Mouse (Mus musculus): Measurements from ENCODE around the gene Dynlrb2. TPM values are rescaled to one million over a fixed set of nuclear protein-coding genes. Genes with fewer than 3 reads are reported as not detected.

Gene Dynlrb2
- polyA plus RNA-seq, 1 experiment from 2014 or later, result 0.47 TPM

DNA sequence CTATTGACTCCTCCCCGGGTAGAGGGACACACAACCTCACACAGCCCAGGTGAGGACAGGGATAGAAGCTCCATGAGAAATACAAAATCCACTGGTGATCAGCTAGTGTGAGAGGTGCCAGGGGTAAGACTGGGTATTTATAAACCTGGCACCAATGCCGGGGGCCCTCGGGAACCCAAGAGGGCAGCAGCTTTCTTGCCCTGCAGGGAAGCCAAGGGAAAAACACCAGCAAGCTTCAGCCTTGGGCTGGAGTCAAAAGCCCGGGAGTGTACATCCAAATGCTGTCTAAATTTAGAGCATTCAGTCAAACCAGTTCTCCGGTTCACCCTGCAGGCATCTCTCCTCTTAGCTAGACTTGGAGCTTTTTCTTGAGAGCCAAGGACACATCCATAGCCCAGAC is 38.1 kb downstream of the Dynlrb2 start:
- no peaks in the 10 kb centered on the region for H3K27me3 ChIP-seq (ENCODE audit: control insufficient read depth, insufficient read depth, low read length)
- DNase-seq (ENCODE audit: low spot score) (no peak), ATAC-seq (ENCODE audit: low FRiP score, low TSS enrichment) (no peak)
- H3K36me3 ChIP-seq (ENCODE audit: control insufficient read depth, insufficient read depth, low read length), result no peaks in the 10 kb centered on the region
- H3K4me2 ChIP-seq (replicated peaks; ENCODE audit: low read depth), result no peak overlapping the region
- no peaks in the 10 kb centered on the region for H3K4me1 ChIP-seq (replicated peaks; ENCODE audit: control insufficient read depth, insufficient read depth)
- TF ChIP-seq CTCF (IDR thresholded peaks at IDR 0.05; ENCODE audit: low read depth), result no peak
- TF ChIP-seq EP300 (optimal IDR thresholded peaks at IDR 0.05), result no peak
- no peaks in the 10 kb centered on the region for H3K9me3 ChIP-seq (ENCODE audit: control insufficient read depth, low read length)
- H3K4me3 ChIP-seq (ENCODE audit: low read depth, low read length), result no peak overlapping the region
- WGBS, result 78% methylated on average over 5 of the region's 5 CpGs
- no peak overlapping the region for H3K9ac ChIP-seq (ENCODE audit: low read length)
- H3K27ac ChIP-seq (replicated peaks), result no peak overlapping the region

DNA sequence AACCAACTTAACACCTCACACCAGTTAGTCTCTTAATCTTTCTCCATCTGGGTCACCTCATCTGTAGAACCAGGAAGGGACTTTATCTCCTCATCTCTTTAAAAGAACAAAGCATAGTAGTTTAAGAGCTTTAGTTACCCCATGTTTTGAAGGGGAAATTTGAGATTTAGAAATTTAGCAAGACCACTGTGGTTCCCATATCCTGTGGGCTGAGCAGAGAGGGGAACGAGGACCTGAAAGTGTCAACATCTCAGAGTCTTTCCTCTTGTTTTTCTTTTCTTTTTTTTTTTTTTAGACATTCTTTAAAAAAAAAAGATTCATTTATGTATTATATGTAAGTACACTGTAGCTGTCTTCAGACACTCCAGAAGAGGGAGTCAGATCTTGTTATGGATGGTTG is 38.6 kb downstream of the Dynlrb2 start:
- Histone ChIP-seq H3K9ac (ENCODE audit: low read length) (no peak overlapping the region), H3K27ac (replicated peaks) (no peak overlapping the region), H3K4me3 (ENCODE audit: low read depth, low read length) (no peak overlapping the region), H3K27me3 (ENCODE audit: control insufficient read depth, insufficient read depth, low read length) (no peaks in the 10 kb centered on the region), H3K4me1 (replicated peaks; ENCODE audit: control insufficient read depth, insufficient read depth) (no peaks in the 10 kb centered on the region), H3K9me3 (ENCODE audit: control insufficient read depth, low read length) (no peaks in the 10 kb centered on the region), H3K4me2 (replicated peaks; ENCODE audit: low read depth) (no peak overlapping the region), H3K36me3 (ENCODE audit: control insufficient read depth, insufficient read depth, low read length) (no peaks in the 10 kb centered on the region)
- no peak for ATAC-seq (ENCODE audit: low FRiP score, low TSS enrichment)
- no peak for TF ChIP-seq EP300 (optimal IDR thresholded peaks at IDR 0.05)
- TF ChIP-seq CTCF (IDR thresholded peaks at IDR 0.05; ENCODE audit: low read depth), result no peak
- 70% methylated on average over 1 of the region's 1 CpGs for WGBS
- DNase-seq (ENCODE audit: low spot score), result no peak

DNA sequence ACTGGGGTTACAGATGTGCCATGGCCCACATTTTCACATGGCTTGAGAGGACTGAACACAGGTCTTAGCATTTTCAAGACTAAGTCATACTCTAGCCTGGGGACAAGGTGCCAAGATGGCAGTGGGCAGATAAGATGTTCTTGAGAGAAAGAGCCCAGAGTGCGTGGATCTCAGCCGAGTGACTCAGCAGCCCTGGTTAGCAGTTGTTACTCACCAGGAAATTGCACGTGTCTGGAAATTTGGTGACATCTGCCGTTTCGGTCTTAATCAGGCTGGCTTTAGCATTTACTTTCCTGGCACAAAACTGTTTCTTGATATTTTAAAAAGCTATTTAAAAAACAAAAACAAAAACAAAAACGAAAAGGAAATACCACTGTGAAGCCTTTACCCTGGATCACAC is 47.5 kb downstream of the Dynlrb2 start:
- no peak overlapping the region for H3K9ac ChIP-seq (ENCODE audit: low read length)

DNA sequence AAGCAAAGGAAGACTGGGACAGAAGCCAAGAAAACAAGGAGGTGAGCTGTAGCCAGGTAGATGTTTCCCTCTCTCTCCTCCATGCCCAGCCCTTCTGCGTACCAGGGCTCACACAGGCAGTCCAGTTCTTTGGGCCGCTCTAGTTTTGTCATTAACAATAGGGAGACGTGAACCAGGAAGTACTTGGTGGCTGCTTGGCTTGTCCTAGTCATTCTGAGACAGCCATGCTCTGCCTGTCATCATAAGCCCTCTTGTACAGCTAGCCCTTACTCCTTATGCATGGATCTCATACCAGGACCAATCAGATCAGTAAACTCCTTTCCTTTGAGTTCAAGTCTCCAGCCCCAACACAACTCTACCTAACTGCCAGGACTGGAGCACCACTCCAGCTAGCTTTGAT is 48.0 kb downstream of the Dynlrb2 start:
- Histone ChIP-seq H3K27ac (replicated peaks) (no peak overlapping the region), H3K4me1 (replicated peaks; ENCODE audit: control insufficient read depth, insufficient read depth) (no peaks in the 10 kb centered on the region), H3K4me2 (replicated peaks; ENCODE audit: low read depth) (no peak overlapping the region), H3K9ac (ENCODE audit: low read length) (no peak overlapping the region), H3K4me3 (ENCODE audit: low read depth, low read length) (no peak overlapping the region), H3K27me3 (ENCODE audit: control insufficient read depth, insufficient read depth, low read length) (no peaks in the 10 kb centered on the region), H3K9me3 (ENCODE audit: control insufficient read depth, low read length) (no peaks in the 10 kb centered on the region), H3K36me3 (ENCODE audit: control insufficient read depth, insufficient read depth, low read length) (no peaks in the 10 kb centered on the region)
- TF ChIP-seq EP300 (optimal IDR thresholded peaks at IDR 0.05) (no peak), CTCF (IDR thresholded peaks at IDR 0.05; ENCODE audit: low read depth) (no peak)
- ATAC-seq (ENCODE audit: low FRiP score, low TSS enrichment), result no peak
- 72% methylated on average over 3 of the region's 3 CpGs for WGBS
- DNase-seq (ENCODE audit: low spot score), result no peak

More for the DNA sequence above, 47.5 kb downstream of the Dynlrb2 start:
- no peaks in the 10 kb centered on the region for H3K4me1 ChIP-seq (replicated peaks; ENCODE audit: control insufficient read depth, insufficient read depth)
- ATAC-seq (ENCODE audit: low FRiP score, low TSS enrichment), result no peak
- H3K4me3 ChIP-seq (ENCODE audit: low read depth, low read length), result no peak overlapping the region
- H3K36me3 ChIP-seq (ENCODE audit: control insufficient read depth, insufficient read depth, low read length), result no peaks in the 10 kb centered on the region
- no peak for TF ChIP-seq EP300 (optimal IDR thresholded peaks at IDR 0.05)
- TF ChIP-seq CTCF (IDR thresholded peaks at IDR 0.05; ENCODE audit: low read depth), result no peak
- no peak for DNase-seq (ENCODE audit: low spot score)
- no peak overlapping the region for H3K4me2 ChIP-seq (replicated peaks; ENCODE audit: low read depth)
- WGBS, result 83% methylated on average over 6 of the region's 6 CpGs
- no peaks in the 10 kb centered on the region for H3K27me3 ChIP-seq (ENCODE audit: control insufficient read depth, insufficient read depth, low read length)
- H3K9me3 ChIP-seq (ENCODE audit: control insufficient read depth, low read length), result no peaks in the 10 kb centered on the region
- no peak overlapping the region for H3K27ac ChIP-seq (replicated peaks)

Other genes starting within 250 kb of the Dynlrb2 start
- 3.2 and 3.7 TPM in 2 replicates for gene Cdyl2, start 228.0 kb downstream of the Dynlrb2 start, polyA plus RNA-seq (2015; fragmentation: Nextera tagmentation; extraction: Ambion mirVana)

Data from stomach, postnatal 0 days (tissue).